Mouse (Mus musculus) ES-E14 (cell line): Measurements from ENCODE around the gene Slc6a19.

ENCODE experiments used
- CHD2 ChIP-seq: IDR thresholded peaks from 2 replicates; pipeline ENCODE4 v1.6.1; 2014; ENCODE audit warnings: mild to moderate bottlenecking, low read depth, low read length, inconsistent platforms
- HCFC1 ChIP-seq: IDR thresholded peaks from 2 replicates; pipeline ENCODE4 v1.6.1; 2012; ENCODE audit warnings: low read length, inconsistent platforms, borderline replicate concordance; ENCODE audit not compliant: insufficient read depth
- MAFK ChIP-seq: IDR thresholded peaks from 2 replicates; pipeline ENCODE4 v1.6.1; 2014; ENCODE audit warnings: mild to moderate bottlenecking, low read depth, low read length, inconsistent platforms; ENCODE audit not compliant: insufficient read depth
- ZC3H11A ChIP-seq: IDR thresholded peaks from 2 replicates; pipeline ENCODE4 v1.6.1; 2012; ENCODE audit warnings: low read depth, mild to moderate bottlenecking, inconsistent platforms, low read length, borderline replicate concordance
- ZNF384 ChIP-seq: IDR thresholded peaks from 2 replicates; pipeline ENCODE4 v1.6.1; 2012; ENCODE audit warnings: low read depth, low read length, inconsistent platforms

DNA sequence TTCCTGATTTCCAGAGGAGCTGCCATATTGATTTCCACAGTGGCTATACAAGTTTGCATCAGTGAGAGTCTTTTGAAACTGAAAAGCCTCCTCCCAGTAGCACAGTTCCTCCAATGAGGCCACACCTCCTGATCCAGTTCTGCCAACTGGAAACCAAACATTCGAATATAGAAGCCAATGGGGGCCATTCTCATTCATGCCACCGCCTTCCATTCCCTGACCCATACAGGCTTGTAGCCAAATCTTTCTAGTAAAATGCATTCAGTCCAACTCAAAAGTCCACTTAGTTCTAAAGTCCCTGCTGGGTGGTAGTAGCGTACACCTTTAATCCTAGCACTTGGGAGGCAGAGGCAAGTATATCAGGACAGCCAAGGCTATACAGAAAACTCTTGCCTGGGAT, 51.4 kb downstream of the Slc6a19 start:
- TF ChIP-seq ZC3H11A (no peak), CHD2 (no peak), ZNF384 (no peak), MAFK (no peak), HCFC1 (no peak)
